Mouse (Mus musculus): ENCODE measurements around the gene Necap2.

Gene Necap2

DNA sequence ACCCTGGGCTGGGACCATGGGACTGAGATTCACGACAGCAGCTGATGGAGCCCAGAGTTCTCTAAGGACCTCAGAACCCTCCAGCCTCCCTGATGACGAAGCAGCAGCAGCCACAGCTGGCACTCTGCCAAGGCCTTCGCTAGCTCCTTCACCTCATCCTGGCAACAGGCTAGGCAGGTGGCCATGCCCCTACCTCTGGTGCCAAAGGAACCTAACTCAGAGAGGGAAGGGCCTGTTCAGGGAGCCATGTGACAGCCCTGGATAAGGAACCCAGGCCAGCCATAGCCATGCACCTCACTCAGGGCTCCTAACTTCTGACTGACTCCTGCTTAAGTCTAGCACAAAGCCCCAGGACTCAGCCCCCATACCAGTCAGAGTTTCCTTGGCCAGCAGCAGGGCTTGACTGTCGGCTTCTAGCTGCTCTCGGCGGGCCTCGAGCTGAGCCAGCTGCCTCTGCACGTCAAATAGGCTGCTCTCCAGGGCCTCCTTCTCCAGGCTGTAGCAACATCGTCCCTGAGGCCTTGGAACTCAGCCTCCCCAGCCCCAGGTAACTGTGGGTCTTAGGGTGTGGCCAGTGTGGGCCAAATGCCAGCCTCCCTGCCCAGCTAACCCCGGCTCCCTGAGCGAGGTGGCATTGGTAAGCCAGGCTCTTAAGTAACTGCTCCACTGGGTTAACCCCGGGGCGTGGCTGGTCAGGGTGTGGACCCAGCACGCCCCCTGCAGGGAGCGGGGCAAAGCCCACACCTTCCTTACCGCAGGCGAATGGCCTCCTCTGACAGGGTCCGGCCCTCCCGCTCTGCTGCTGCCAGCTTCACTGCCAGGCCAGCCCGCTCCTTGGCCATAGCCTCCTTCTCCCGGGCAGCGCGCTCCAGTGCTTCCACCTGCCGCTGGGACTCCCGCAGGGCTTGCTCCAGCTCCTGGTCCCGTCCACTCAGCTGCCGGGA is 44.3 kb downstream of the Necap2 start:
- DNase-seq (ENCODE audit: low spot score) = peak; percentile 27

DNA sequence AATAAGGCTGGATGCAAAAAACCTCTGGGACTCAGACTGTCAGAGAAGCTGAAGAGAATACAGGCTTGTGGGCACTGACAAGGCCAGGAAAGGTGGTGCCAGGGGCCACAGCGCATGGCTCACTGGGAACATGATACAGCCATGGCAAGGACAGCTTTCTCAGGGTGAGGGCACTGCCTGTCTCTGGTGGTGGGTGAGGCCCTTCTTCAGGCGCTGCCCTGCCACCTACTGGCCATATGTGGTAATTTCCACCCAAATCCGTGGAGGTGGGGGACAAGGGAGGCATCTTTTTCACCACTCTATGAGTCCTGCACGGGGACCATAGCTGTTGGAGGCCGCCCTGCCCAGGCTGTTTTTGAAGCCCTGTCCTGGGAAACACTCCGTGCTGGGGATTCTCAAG is 46.4 kb downstream of the Necap2 start:
- peak; percentile 60 for DNase-seq (ENCODE audit: low spot score)

DNA sequence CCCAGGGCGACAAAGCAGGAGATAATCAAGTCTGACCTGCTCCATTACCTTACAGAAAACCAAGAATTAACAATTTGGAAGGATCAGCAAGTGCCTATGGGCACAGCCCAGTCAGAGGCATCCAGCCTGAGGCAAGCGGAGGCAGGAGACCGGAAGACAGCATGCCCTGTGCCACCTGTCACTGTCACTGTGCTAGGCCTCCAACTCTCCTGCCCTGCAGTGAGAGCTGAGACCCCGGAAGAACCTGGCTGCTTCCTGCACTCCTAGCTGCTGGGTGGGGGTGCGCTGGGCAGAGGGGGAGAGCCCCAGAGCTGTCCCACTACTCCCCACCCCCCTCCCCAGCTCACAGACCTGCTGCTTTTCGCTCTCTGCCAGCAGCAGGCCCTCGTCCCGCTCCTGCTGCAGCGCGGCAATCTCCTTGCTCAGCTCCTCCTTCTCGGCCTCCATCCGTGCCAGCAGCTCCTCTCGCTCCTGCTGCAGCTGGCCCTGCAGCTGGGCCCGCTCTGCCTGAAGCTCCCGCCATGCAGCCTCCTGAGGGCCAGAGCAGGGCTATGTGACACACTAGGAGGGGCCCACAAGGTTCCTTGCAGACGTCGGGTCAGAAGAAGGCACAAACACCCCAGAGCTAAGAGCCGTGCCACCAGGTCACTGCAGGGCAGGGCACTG is 47.5 kb downstream of the Necap2 start:
- no peak for DNase-seq (ENCODE audit: low spot score)

DNA sequence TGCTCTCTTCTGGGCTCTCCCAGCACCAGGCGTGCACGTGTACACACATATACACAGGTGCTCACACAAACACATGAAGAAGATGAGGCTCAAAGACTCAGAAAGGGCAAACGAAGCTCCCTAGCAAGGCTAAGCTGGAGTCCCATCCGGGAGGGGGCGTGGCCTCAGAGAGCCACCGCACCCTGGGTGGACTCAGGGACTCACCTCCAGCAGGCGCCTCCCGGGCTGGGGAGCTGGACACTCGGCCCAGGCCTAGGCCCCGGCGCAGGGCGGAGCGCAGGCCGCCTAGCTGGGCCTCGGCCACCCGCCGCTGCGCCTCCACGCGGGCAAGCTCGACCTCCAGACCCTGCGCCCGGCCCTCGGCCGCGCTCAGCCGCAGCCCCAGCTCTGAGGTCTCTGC is 53.2 kb downstream of the Necap2 start:
- no peak for DNase-seq (ENCODE audit: low spot score)

DNA sequence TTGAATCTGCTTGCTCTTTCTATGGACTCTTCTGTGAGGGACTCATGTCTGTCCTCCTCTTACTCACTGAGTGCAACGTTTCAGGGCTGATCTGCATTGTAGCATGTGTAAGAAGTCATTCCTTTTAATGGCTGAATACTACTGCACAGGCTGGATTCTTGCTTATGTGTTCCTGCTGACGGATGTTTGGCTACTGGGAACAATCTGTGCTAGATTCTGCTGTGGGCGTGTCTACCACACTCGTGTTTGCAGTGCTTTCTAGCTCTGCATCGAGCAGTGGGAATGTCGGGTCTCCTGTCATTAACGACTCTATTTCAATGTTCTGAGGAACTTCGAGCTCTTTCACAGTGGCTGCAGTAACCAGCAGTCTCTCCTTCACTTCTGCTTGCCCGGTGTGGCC is 54.1 kb downstream of the Necap2 start:
- no peak for DNase-seq (ENCODE audit: low spot score)

DNA sequence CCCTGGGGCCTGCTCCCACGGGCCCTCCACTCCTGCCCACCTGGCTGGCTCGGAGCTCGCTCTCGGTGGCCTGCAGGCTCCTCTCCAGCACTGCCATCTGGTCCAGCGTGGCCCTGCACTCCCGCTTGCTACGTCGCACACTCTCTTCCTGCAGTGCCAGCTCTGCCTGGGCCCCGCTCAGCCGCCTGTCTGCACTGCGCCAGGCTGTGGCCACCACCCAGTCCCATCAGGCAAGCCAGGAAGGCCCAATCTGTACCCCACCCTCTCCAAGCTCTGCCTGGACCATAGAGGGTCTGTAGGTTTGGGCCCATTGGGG is 56.6 kb downstream of the Necap2 start:
- DNase-seq (ENCODE audit: low spot score) = no peak

DNA sequence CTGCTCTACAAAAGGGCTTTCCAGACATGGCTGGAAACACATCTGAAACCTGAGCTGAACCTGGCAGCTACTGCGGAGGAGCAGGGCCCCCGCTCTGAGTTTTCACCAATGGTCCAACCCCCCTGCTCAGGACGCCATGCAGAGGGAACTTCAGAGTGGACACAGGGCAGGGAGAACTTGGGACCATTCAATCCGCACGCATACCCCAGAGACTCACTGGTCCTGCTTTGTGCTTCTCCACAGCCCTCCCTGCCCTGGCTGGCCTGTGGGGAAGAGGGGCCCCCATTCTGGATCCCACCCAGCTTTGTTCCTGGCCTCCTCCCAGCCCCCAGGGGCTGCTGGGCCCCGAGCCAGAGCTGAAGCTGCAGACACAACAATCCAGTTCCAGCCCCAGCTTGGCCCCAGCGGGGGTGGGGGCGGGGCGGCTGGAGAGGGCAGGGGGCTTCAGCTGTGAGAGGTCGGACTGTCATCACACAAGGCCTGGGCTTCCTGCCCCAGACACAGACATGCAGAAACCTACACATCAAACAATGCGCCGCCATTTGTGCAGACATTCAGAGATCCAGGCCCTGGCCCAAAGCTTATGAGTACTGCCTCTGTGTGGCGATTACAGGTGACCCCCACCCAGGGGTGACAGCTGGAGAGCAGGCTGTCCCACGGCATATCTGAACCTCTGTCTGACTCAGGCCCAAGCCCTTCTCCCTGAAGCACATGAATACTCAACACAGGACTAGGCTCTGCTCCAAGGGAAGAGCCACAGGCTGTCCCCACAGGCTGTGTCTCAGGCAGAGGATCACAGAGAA is 57.1 kb downstream of the Necap2 start:
- no peak for DNase-seq (ENCODE audit: low spot score)

DNA sequence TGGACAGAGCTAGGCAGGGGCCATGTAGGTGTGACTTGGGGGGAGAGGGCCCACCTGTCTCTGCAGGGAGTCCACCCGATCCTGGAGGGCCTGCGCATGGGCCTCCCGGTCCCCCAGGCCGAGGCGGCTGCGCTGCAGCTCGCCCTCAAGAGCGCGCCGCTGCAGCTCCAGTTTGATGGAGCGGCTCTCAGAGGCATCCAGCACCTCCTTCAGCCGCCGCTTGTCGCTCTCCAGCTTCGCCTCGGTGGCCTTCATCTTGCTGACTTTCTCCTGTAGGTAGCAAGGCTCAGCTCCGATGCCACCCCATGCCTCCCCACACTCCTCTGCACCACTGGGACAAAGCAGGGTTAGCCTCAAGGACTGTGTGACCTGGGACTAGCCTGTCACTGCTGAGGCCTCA is 57.9 kb downstream of the Necap2 start:
- DNase-seq (ENCODE audit: low spot score) = no peak

DNA sequence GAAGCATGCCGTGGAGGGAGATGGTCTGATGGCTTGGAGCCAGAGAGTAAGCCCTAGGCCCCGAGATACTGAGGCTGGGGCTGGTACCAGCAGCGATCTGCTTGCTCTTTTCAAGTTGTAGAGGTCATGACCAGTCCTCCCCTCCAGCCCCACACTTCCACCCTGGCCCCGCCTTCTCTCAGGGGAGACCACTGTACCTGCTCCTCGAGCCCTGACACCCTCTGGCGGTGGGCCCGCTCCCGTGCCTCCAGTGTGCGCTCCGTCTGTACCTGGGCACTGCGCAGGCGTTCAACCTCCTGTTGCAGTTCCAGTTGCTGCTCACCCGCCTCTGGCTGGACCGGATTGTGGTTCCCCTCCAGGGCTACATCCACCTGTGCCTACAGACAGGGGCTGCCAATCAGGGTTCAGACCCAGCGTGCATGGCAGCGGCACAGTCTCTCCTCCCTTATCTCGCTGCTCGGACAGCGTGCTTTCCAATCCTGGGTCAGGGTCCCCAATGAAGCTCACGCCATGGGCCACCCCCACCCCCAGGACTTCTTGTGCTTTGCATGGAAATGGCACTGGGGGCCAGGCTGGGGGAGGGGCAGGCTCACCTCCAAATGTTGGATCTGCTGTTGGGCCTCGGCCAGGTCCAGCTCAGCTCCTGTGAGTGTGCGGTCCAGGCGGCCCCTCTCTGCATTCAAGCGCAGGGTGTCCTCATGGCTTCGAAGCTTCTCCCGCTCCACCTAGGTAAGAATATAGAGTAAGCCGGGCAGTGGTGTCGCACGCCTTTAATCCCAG is 60.3 kb downstream of the Necap2 start:
- DNase-seq (ENCODE audit: low spot score) = no peak

Data from urinary bladder, postnatal 25 days (tissue).